Mouse (Mus musculus) liver, adult 2 months (tissue): ENCODE measurements around the gene Iqgap3.

Experiments
- CTCF ChIP-seq: fragments of 200-500 bp; IDR thresholded peaks from 2 replicates; pipeline ENCODE4 v1.5.1; 2011; ENCODE audit warnings: low read depth, low read length, control low read depth
- POLR2A ChIP-seq: fragments of 200-500 bp; IDR thresholded peaks from 2 replicates; pipeline ENCODE4 v1.6.1; 2011; ENCODE audit warnings: low read length, control low read depth; ENCODE audit not compliant: insufficient read depth; ENCODE audit errors: extremely low read depth

DNA sequence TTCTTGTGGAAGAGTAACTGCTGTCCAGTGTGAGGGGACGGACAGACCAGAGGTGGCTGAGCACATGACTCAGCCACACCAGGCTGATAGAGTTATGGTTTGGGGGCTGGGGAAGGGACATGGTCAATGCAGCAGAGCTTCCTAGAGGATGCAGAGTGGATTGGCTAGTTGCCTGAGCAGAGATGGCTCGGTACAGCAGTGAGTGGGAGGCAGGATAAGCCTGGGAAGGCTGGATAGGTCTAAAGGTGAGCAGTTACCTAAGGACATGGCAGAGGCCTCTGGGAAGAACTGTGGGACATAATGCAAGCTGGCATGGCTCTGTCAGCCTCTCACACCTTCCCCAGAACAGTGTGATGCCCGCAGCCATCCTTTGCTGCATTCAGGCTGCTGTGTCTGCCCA, 82.1 kb downstream of the Iqgap3 start:
- TF ChIP-seq POLR2A: no peak
- no peak for TF ChIP-seq CTCF
